Mouse (Mus musculus) midbrain, embryonic 16.5 days (tissue): Measurements from ENCODE around the gene Ly6c2. TPM values are rescaled to one million over a fixed set of nuclear protein-coding genes. Genes with fewer than 3 reads are reported as not detected.

Source experiments
- polyA plus RNA-seq: library from polyadenylated mRNA; unstranded; fragments of >200 nt; fragmentation: Nextera tagmentation; extraction: Ambion mirVana; gene quantifications from 2 replicates; pipeline ENCODE4 v1.2.1, GENCODE M21; 2015

Ly6c2 gene
- polyA plus RNA-seq, 1 experiment from 2014 or later, result 0.31 TPM

Other genes starting within 250 kb of the Ly6c2 start
- gene 2010109I03Rik, start 214.9 kb downstream of the Ly6c2 start, polyA plus RNA-seq, result 0.05 TPM in 1 of 2 replicates, not detected in the other
- not detected in 2 replicates for gene Ly6i, start 128.5 kb downstream of the Ly6c2 start, polyA plus RNA-seq
- 0.97 and 2.2 TPM in 2 replicates for gene Ly6a, start 113.9 kb downstream of the Ly6c2 start, polyA plus RNA-seq
- 8.7 and 11.8 TPM in 2 replicates for gene Ly6c1, start 63.1 kb downstream of the Ly6c2 start, polyA plus RNA-seq
- gene Ly6g, start 43.3 kb upstream of the Ly6c2 start, polyA plus RNA-seq, result not detected in 2 replicates
- gene BC025446, start 104.4 kb upstream of the Ly6c2 start, polyA plus RNA-seq, result not detected in 2 replicates
- not detected in 2 replicates for gene Ly6f, start 156.5 kb upstream of the Ly6c2 start, polyA plus RNA-seq